Mouse (Mus musculus): ENCODE measurements around the gene Lrfn4. TPM values are rescaled to one million over a fixed set of nuclear protein-coding genes. Genes with fewer than 3 reads are reported as not detected.
A peak's percentile ranks its signal among the peaks of the same experiment; 100 is the strongest.

The Lrfn4 gene
- 0.36 TPM in 1 of 2 replicates, not detected in the other for polyA plus RNA-seq (2012; ENCODE audit: insufficient read depth, insufficient read length, missing spikeins)

- peak within 1 kb of the TSS; percentile 62 for H3K4me3 ChIP-seq (ENCODE audit: insufficient read depth, low read depth, low read length)
- no peak within 1 kb of the TSS for H3K27ac ChIP-seq (replicated peaks; ENCODE audit: low read depth, low read length)
- H3K4me1 ChIP-seq (ENCODE audit: control insufficient read depth, insufficient read depth, insufficient read length, low read length): no peaks in the 10 kb centered on the region
Observed at GRCm38 (mm10) chr19:4615151-4616093, at the start of gene Lrfn4. Lrfn4 (minus strand) TSS chr19:4615667.

- Histone ChIP-seq H3K4me3 (ENCODE audit: insufficient read depth, low read depth, low read length) (no peak overlapping the region), H3K27ac (replicated peaks; ENCODE audit: low read depth, low read length) (no peak overlapping the region), H3K4me1 (ENCODE audit: control insufficient read depth, insufficient read depth, insufficient read length, low read length) (no peaks in the 10 kb centered on the region)
Observed at GRCm38 (mm10) chr19:4658156-4658555, 42.7 kb upstream of the Lrfn4 start.

- Histone ChIP-seq H3K4me1 (ENCODE audit: control insufficient read depth, insufficient read depth, insufficient read length, low read length) (no peaks in the 10 kb centered on the region), H3K4me3 (ENCODE audit: insufficient read depth, low read depth, low read length) (no peak overlapping the region), H3K27ac (replicated peaks; ENCODE audit: low read depth, low read length) (no peak overlapping the region)
Observed at GRCm38 (mm10) chr19:4646917-4647492, 31.5 kb upstream of the Lrfn4 start.

GRCm38 (mm10) chr19:4644271-4644670, 28.8 kb upstream of the Lrfn4 start:
- Histone ChIP-seq H3K4me1 (ENCODE audit: control insufficient read depth, insufficient read depth, insufficient read length, low read length) (no peaks in the 10 kb centered on the region), H3K27ac (replicated peaks; ENCODE audit: low read depth, low read length) (no peak overlapping the region), H3K4me3 (ENCODE audit: insufficient read depth, low read depth, low read length) (no peak overlapping the region)

GRCm38 (mm10) chr19:4635986-4636385, 20.5 kb upstream of the Lrfn4 start:
- Histone ChIP-seq H3K4me3 (ENCODE audit: insufficient read depth, low read depth, low read length) (no peak overlapping the region), H3K4me1 (ENCODE audit: control insufficient read depth, insufficient read depth, insufficient read length, low read length) (no peaks in the 10 kb centered on the region), H3K27ac (replicated peaks; ENCODE audit: low read depth, low read length) (no peak overlapping the region)

- Histone ChIP-seq H3K4me1 (ENCODE audit: control insufficient read depth, insufficient read depth, insufficient read length, low read length) (0 out of 2 replicates have a peak, but pooled peaks cover 4% of the 10 kb centered on the region), H3K27ac (replicated peaks; ENCODE audit: low read depth, low read length) (no peak overlapping the region), H3K4me3 (ENCODE audit: insufficient read depth, low read depth, low read length) (no peak overlapping the region)
Observed at GRCm38 (mm10) chr19:4628819-4629218, 13.4 kb upstream of the Lrfn4 start.

GRCm38 (mm10) chr19:4625829-4626535, 10.5 kb upstream of the Lrfn4 start:
- peak overlapping the region; percentile 91 for H3K4me3 ChIP-seq (ENCODE audit: insufficient read depth, low read depth, low read length)
- 0 out of 2 replicates have a peak, but pooled peaks cover 4% of the 10 kb centered on the region for H3K4me1 ChIP-seq (ENCODE audit: control insufficient read depth, insufficient read depth, insufficient read length, low read length)
- H3K27ac ChIP-seq (replicated peaks; ENCODE audit: low read depth, low read length): peak overlapping the region; percentile 67

GRCm38 (mm10) chr19:4625179-4625828, 9.8 kb upstream of the Lrfn4 start, which contains the start of gene Rce1:
Rce1 (minus strand) TSS chr19:4625641.
- Histone ChIP-seq H3K4me1 (ENCODE audit: control insufficient read depth, insufficient read depth, insufficient read length, low read length) (0 out of 2 replicates have a peak, but pooled peaks cover 4% of the 10 kb centered on the region), H3K27ac (replicated peaks; ENCODE audit: low read depth, low read length) (peak within 1 kb of the TSS; percentile 73), H3K4me3 (ENCODE audit: insufficient read depth, low read depth, low read length) (peak within 1 kb of the TSS; percentile 91)

GRCm38 (mm10) chr19:4624406-4625178, 9.1 kb upstream of the Lrfn4 start:
- 0 out of 2 replicates have a peak, but pooled peaks cover 4% of the 10 kb centered on the region for H3K4me1 ChIP-seq (ENCODE audit: control insufficient read depth, insufficient read depth, insufficient read length, low read length)
- peak overlapping the region; percentile 32 for H3K27ac ChIP-seq (replicated peaks; ENCODE audit: low read depth, low read length)
- peak overlapping the region; percentile 91 for H3K4me3 ChIP-seq (ENCODE audit: insufficient read depth, low read depth, low read length)

GRCm38 (mm10) chr19:4624006-4624405, 8.5 kb upstream of the Lrfn4 start:
- no peak overlapping the region for H3K27ac ChIP-seq (replicated peaks; ENCODE audit: low read depth, low read length)
- no peak overlapping the region; the same call in 1 of the 2 replicates for H3K4me3 ChIP-seq (ENCODE audit: insufficient read depth, low read depth, low read length)
- H3K4me1 ChIP-seq (ENCODE audit: control insufficient read depth, insufficient read depth, insufficient read length, low read length): 0 out of 2 replicates have a peak, but pooled peaks cover 4% of the 10 kb centered on the region

GRCm38 (mm10) chr19:4623419-4623818, 8.0 kb upstream of the Lrfn4 start:
- H3K27ac ChIP-seq (replicated peaks; ENCODE audit: low read depth, low read length): no peak overlapping the region
- 0 out of 2 replicates have a peak, but pooled peaks cover 4% of the 10 kb centered on the region for H3K4me1 ChIP-seq (ENCODE audit: control insufficient read depth, insufficient read depth, insufficient read length, low read length)
- H3K4me3 ChIP-seq (ENCODE audit: insufficient read depth, low read depth, low read length): no peak overlapping the region

GRCm38 (mm10) chr19:4622780-4623179, 7.3 kb upstream of the Lrfn4 start:
- H3K27ac ChIP-seq (replicated peaks; ENCODE audit: low read depth, low read length): no peak overlapping the region
- H3K4me3 ChIP-seq (ENCODE audit: insufficient read depth, low read depth, low read length): no peak overlapping the region
- H3K4me1 ChIP-seq (ENCODE audit: control insufficient read depth, insufficient read depth, insufficient read length, low read length): 0 out of 2 replicates have a peak, but pooled peaks cover 4% of the 10 kb centered on the region

GRCm38 (mm10) chr19:4620721-4621120, 5.3 kb upstream of the Lrfn4 start:
- H3K4me1 ChIP-seq (ENCODE audit: control insufficient read depth, insufficient read depth, insufficient read length, low read length): no peaks in the 10 kb centered on the region
- no peak overlapping the region for H3K4me3 ChIP-seq (ENCODE audit: insufficient read depth, low read depth, low read length)
- H3K27ac ChIP-seq (replicated peaks; ENCODE audit: low read depth, low read length): no peak overlapping the region

- Histone ChIP-seq H3K4me1 (ENCODE audit: control insufficient read depth, insufficient read depth, insufficient read length, low read length) (no peaks in the 10 kb centered on the region), H3K4me3 (ENCODE audit: insufficient read depth, low read depth, low read length) (no peak overlapping the region), H3K27ac (replicated peaks; ENCODE audit: low read depth, low read length) (no peak overlapping the region)
Observed at GRCm38 (mm10) chr19:4619461-4619860, 4.0 kb upstream of the Lrfn4 start.
